Mouse (Mus musculus) embryonic fibroblast, embryonic 13.5 days (primary cell): ENCODE data around the gene Plpp7.

Source experiments
- CTCF ChIP-seq: IDR thresholded peaks from 2 replicates; pipeline ENCODE4 v1.5.1; 2011; ENCODE audit warnings: mild to moderate bottlenecking, control low read depth, low read length, moderate library complexity, borderline replicate concordance; ENCODE audit not compliant: insufficient read depth
- POLR2A ChIP-seq: IDR thresholded peaks from 2 replicates; pipeline ENCODE4 v1.6.1; 2011; ENCODE audit warnings: low read depth, mild to moderate bottlenecking, control low read depth, low read length, moderate library complexity

DNA sequence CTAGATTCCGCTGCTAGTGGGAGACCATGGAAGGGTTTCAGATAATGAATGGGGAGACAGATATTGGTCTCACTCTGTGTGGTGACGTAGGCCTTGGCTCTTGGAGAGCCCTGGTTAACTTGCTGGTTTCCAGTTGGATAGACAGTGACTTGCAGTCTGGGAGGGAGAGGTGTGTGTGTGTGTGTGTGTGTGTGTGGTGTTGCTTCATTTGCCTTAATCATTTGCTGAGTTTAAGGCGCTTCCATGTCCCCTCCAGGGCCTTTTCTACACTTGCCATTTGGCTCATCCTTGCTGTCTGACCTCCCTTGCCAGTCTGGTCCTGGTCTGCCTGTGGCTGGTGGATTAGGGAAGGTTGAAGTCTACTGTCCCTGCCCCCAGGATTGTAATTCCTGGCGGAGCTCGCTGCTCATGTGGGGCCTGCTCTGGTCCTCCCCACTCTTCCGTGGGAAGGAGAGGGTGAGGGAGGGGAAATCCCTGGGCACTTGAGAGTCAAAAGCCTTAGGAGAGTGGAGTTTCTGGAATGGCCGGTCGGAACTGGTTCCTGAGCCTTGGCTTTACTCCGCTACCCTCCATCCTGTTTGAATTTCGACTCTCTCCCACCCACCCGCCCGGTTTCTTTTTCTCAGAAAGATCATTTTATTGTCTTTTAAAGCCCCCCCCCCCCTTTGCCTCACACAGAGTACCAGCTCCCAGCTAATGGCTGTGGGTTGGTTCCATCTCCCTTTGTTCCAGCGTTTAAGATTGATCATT is 57.9 kb downstream of the Plpp7 start:
- TF ChIP-seq CTCF = no peak
- TF ChIP-seq POLR2A = peak; percentile 24; the same call in 1 of the 2 replicates
